Mouse (Mus musculus): ENCODE measurements around the gene 4833427G06Rik.

DNA sequence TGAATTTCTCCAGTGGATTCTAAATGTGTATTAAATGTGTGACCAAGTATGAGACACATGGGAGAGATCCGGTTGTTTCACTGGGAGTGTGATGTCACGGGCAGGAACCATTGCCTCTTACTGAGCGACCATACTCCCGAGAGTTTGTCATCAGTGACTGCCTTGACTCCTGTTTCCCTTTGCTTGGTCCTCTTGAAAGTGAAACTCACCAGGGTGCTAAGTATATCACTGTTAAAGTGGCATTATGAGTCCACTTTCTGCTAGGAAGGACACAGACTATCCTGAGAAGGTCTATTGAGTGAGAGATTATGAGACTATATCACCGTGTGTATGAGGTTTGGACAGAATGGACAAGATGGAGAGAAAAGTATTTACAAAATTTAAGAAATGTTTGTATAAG is 20.3 kb downstream of the 4833427G06Rik start:
- TF ChIP-seq CTCF (IDR thresholded peaks at IDR 0.05; ENCODE audit: extremely low read depth, insufficient read depth, insufficient read length, insufficient replicate concordance), result no peak
- no peak for TF ChIP-seq POLR2A (IDR thresholded peaks at IDR 0.05; ENCODE audit: low read depth, low read length)

Data from spleen, adult 2 months (tissue).